Mouse (Mus musculus) macrophage (primary cell): ENCODE results near the gene Aurkb. TPM values are rescaled to one million over a fixed set of nuclear protein-coding genes. Genes with fewer than 3 reads are reported as not detected.
"Not testable (repeated sequence)": the region's sequence is repeated elsewhere in the genome, so short reads cannot be mapped to it uniquely, and the experiment has no call there.

Experiments
- H3K27ac ChIP-seq: fragments of 350-480 bp; formaldehyde crosslinking; 2 replicates; pipeline ENCODE4 v1.9.0; 2021
- H3K36me3 ChIP-seq: fragments of 350-480 bp; formaldehyde crosslinking; 2 replicates; pipeline ENCODE4 v1.9.0; 2021; ENCODE audit errors: inconsistent target
- H3K4me3 ChIP-seq: fragments of 350-480 bp; formaldehyde crosslinking; 2 replicates; pipeline ENCODE4 v1.9.0; 2021; ENCODE audit errors: inconsistent target
- H3K79me2 ChIP-seq: fragments of 350-480 bp; formaldehyde crosslinking; 2 replicates; pipeline ENCODE4 v1.9.0; 2021; ENCODE audit errors: inconsistent target
- WGBS: methylation state at CpG from one replicate; pipeline ENCODE4 v1.1.7; 2026; ENCODE audit warnings: inconsistent platforms; ENCODE audit not compliant: missing documents; 5-methylcytosine and 5-hydroxymethylcytosine counted together
- polyA plus RNA-seq: library from polyadenylated mRNA; stranded (reverse); fragments of 250-400 nt; gene quantifications from 3 replicates; pipeline ENCODE4 v1.2.4, GENCODE M21; 2018; ENCODE audit warnings: inconsistent platforms
- total RNA-seq, 78 experiments: library from RNA; depleted of rRNA; stranded (reverse); fragments of 250-400 nt; gene quantifications; 1 replicate in 9 of 78; 2 replicates in 24 of 78; 3 replicates in 43 of 78; 4 replicates in 2 of 78; pipeline ENCODE4 v1.2.4; 2018; ENCODE audit warnings: inconsistent platforms in 56 of 78

Gene Aurkb
- total RNA-seq (2018; cell fraction: chromatin; rRNA removed), result 10 to 100 TPM in 7 of 26 experiments, 1 to 10 TPM in 15, under 1 TPM in 2, not detected in 2; 0.53 to 31.9 (median 6.0) TPM
- 1 to 10 TPM; 1.8 to 7.3 (median 4.3) TPM for total RNA-seq (2018; cell fraction: cytosol; rRNA removed)
- 10 to 100 TPM in 3 of 26 experiments, 1 to 10 TPM in 21, under 1 TPM in 1, not detected in 1; 0.69 to 20.2 (median 3.6) TPM for total RNA-seq (2018; cell fraction: nucleus; rRNA removed)
- polyA plus RNA-seq, result 4.2 to 8.5 TPM (median 7.3 TPM) in 3 replicates

DNA sequence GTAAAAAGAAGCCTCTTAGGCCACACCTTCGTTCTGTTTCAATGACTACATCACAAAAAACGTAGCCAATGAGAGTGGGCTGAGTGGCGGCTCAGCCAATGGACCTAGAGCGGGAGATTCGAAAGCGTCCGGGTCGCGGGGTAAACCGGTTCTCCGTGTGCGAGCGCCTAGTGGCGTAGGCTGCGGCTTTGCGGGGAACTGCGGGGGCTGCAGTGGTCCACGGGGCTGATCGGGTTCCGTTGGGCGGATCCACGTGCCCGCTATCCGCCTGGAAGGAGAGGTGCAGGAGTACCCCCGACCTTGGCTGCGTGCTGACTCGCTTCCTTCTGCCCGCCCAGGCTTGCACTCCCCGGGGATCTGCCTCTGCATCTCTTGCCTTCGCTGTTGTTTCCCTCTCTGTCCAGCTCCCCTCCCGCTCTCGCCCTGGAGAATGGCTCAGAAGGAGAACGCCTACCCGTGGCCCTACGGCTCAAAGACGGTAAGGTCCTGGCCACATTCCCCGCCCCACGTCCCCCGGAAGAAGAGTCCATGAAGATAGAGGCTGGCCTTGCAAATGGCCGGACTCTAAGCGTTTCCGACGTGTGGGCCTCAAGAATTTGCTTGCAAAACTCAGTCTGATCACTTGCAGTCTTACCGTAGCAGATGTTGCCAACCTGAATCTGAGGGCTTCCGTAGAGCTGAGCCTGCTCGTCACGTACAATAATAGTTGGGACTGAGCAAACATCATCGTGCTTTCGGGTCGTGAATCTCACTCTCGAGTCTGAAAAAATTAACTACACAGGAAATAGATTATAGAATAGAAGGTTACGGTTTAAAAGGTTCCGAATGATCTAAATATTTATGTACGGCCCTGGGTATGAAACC is at the start of gene Aurkb:
Gene Aurkb, plus strand, starts transcription at position 117 of the 864 bp plus-strand sequence.
- peak within 1 kb of the TSS; percentile 79 for H3K4me3 ChIP-seq
- under 1% methylated on average over 54 of the region's 54 CpGs for WGBS
- peaks cover 48% of the 10 kb centered on the region for H3K79me2 ChIP-seq
- H3K36me3 ChIP-seq, result no peaks in the 10 kb centered on the region
- peak within 1 kb of the TSS; percentile 86 for H3K27ac ChIP-seq

DNA sequence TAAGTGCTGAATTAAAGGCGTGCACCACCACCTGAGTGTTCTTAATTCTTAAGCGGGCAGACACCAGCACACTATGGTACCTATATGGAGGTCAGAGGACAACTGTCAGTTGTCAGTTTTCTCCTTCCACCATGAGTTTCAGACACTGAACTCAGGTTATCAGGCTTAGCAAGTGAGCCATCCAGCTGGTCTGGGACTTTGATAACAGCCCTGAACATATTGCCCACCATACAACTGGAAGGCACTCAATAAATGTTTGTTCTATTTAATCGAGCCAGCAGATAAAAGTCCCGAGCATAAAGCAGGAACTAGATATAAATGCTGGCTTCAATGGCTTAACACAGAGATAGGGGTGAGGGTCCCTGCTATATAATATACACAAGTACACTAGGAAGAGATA is 48.4 kb upstream of the Aurkb start:
- Histone ChIP-seq H3K36me3 (peaks cover 48% of the 10 kb centered on the region; the same call in 1 of the 2 replicates), H3K79me2 (no peaks in the 10 kb centered on the region), H3K4me3 (no peak overlapping the region), H3K27ac (no peak overlapping the region)
- WGBS, result 95% methylated on average over 4 of the region's 4 CpGs

DNA sequence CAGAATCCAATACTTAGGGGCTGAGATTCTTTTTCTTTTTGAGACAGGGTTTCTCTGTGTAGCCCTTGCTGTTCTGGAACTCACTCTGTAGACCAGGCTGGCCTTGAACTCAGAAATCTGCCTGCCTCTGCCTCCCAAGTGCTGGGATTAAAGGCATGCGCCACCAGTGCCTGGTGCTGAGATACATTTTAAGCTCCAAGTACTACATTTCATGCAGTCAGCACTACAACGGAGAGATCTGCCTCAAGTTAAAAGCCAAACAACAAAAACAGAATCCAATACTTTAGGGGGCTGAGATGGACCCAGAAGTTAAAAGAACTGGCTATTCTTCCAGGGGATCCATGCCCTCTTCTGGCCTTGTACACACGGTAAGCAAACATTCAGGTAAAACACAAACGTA is 42.7 kb upstream of the Aurkb start:
- WGBS, result 93% methylated on average over 4 of the region's 4 CpGs
- Histone ChIP-seq H3K79me2 (peaks cover 24% of the 10 kb centered on the region), H3K36me3 (peaks cover 25% of the 10 kb centered on the region; the same call in 1 of the 2 replicates)

DNA sequence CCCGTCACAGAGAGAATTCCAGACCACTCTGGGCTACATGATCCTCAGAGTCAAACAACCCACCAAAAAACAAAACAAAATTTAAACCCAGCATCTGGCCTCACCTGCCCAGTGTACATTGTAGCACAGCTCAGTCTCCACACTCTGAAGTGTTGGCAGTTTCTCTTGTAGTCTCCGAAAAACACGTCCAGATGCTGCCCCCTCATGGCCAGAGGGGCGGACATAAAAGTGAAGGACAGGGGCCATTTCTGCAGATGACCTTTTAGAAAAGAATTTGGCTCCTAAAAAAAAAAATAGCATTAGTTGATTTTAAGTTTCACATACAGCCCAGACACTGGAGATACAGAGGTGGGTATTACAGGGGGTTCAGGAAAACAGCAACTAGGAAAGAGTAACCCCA is 41.9 kb upstream of the Aurkb start:
- Histone ChIP-seq H3K27ac (no peak overlapping the region), H3K4me3 (no peak overlapping the region), H3K36me3 (peaks cover 23% of the 10 kb centered on the region; the same call in 1 of the 2 replicates), H3K79me2 (peaks cover 28% of the 10 kb centered on the region)
- WGBS, result 70% methylated on average over 4 of the region's 4 CpGs

More for the DNA sequence above, 42.7 kb upstream of the Aurkb start:
- H3K4me3 ChIP-seq, H3K27ac ChIP-seq: not testable (repeated sequence)

DNA sequence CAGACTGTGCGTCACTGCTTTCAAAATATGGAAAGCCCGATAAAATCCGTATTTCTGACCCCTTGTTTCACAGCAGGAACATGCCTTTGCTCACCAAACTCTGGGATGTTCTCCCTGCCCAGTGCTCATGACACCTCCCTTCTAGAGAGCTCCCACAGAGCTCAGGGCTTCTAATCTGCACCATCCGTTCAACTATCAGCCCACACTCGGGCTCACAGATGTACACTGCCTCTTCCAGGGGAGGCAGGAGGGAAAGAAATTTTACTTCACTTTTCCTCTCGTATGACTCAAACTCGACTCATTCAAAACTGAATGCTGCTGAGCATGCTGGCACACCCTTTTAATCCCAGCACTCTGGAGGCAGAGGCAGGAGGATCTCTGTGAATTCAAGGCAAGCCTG is 40.3 kb upstream of the Aurkb start:
- no peak overlapping the region for H3K4me3 ChIP-seq
- WGBS, result 87% methylated on average over 7 of the region's 7 CpGs

DNA sequence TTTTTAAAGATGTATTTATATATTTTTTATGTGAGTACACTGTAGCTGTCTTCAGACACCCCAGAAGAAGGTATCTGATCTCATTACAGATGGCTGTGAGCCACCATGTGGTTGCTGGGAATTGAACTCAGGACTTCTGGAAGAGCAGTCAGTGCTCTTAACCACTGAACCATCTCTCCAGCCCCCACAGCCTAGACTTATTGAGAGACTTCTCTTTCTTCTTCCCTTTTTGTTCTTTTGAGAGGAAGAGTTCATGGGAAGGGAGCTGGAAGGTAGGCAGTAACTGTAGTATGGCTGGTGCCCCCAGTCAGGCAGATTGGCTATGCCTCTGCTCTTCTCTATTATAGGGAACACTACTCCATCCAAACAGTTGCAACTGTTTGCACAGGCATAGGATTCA is 38.9 kb upstream of the Aurkb start:
- H3K79me2 ChIP-seq, result peaks cover 40% of the 10 kb centered on the region
- H3K4me3 ChIP-seq, H3K27ac ChIP-seq, H3K36me3 ChIP-seq: not testable (repeated sequence)

More for the DNA sequence above, 40.3 kb upstream of the Aurkb start:
- Histone ChIP-seq H3K36me3 (peaks cover 15% of the 10 kb centered on the region; the same call in 1 of the 2 replicates), H3K27ac (no peak overlapping the region), H3K79me2 (peaks cover 28% of the 10 kb centered on the region)

DNA sequence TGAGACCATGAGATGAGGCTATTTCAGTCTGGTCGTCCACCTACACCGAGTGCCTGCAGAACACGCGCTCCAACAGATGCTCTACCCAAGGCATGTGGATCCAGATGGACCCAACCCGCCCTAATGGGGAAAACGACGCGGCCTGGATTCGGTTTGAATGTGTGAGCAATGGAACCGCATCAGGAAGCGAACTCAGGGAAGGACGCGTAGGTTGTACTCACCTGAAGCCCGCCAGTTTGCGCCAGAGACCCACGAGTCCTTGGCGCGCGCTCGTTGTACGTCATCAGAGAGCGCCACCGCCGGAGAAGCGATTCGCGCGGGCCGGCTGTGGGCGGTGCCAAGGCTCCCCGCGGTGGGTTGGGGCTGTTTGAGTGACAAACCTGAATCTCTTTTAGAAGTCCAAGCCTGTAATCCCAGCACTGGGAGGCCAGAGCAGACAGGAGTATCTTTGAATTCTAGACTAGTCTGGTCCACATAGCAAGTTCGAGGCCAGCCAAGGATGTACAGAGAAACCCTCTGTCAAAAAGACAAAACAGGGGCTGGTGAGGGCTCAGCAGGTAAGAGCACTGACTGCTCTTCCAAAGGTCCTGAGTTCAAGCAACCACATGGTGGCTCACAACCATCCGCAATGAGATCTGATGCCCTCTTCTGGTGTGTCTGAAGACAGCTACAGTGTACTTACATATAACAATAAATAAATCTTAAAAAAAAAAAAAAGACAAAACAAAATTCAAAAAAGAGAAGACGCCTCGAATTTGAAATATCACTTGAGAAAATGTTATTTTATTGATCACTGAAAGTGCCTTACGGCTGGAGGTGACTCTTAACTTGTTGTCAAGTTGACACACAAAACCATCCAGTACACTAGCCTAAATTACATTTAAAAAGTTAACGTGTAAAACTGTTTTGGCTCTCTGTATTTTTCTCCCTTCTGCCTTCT is 37.0 kb upstream of the Aurkb start, which contains the start of gene Pfas:
Gene Pfas, minus strand, starts transcription at position 279 of the 940 bp plus-strand sequence.
- H3K4me3 ChIP-seq, result peak within 1 kb of the TSS; percentile 85
- WGBS, result 10% methylated on average over 38 of the region's 38 CpGs
- H3K27ac ChIP-seq, result no peak within 1 kb of the TSS
- peaks cover 40% of the 10 kb centered on the region for H3K79me2 ChIP-seq
- no peaks in the 10 kb centered on the region for H3K36me3 ChIP-seq

DNA sequence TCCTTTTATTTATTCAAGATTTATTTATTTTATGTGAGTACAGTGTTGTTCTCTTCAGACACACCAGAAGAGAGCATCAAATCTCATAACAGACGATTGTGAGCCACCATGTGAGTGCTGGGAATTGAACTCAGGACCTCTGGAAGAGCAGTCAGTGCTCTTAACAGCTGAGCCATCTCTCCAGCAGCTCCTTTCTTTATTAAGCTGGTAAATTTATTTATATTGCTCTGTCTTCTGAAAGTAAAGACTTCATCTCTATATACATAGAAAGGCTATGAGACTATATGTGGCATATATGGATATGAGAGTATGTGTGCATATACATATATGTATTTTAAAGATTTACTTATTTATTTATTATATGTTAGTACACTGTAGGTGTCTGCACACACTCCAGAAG is 35.9 kb upstream of the Aurkb start:
- H3K79me2 ChIP-seq, result peaks cover 40% of the 10 kb centered on the region
- no peak overlapping the region for H3K27ac ChIP-seq
- no peaks in the 10 kb centered on the region for H3K36me3 ChIP-seq
- no peak overlapping the region for H3K4me3 ChIP-seq
- WGBS, result 88% methylated on average over 1 of the region's 1 CpGs

DNA sequence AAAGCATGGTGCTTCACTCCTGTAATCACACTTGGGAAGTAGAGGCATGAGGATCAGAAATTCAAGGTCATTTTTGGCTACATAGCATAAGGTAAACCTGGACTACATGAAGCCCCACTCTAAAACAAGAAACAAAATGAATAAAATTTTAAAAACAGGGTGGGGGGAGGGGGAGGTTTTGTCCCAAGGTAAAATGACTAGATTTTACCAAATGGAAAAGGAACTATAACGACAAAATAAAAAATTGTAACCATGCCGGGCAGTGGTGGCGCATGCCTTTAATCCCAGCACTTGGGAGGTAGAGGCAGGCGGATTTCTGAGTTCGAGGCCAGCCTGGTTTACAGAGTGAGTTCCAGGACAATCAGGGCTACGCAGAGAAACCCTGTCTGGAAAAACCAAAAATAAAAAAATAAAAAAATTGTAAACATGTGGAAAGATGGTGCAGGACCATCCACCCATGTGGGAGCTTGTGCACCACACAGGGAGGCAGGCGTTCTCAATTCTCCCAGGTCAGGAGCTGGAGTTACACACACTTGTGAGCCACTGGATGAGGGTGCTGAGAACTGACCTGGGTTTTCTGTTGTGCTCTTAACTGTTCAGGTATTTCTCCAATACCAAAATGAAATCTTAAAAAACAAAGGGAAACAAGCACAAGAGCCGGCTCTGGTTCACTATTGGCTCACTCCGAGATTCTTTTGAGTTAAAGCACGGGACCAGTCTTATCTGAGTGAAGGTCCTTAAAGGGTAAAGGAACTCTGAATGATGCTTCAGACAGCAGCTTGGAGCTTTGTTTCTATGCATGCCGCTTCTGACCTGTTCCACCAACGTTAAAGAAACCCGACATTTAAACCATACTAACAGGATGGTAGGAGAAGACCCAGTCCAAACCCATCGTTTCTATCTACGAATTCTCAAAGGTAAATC is 34.8 kb upstream of the Aurkb start:
- Histone ChIP-seq H3K36me3 (no peaks in the 10 kb centered on the region), H3K4me3 (no peak overlapping the region), H3K79me2 (peaks cover 37% of the 10 kb centered on the region), H3K27ac (no peak overlapping the region)
- 89% methylated on average over 15 of the region's 15 CpGs for WGBS

DNA sequence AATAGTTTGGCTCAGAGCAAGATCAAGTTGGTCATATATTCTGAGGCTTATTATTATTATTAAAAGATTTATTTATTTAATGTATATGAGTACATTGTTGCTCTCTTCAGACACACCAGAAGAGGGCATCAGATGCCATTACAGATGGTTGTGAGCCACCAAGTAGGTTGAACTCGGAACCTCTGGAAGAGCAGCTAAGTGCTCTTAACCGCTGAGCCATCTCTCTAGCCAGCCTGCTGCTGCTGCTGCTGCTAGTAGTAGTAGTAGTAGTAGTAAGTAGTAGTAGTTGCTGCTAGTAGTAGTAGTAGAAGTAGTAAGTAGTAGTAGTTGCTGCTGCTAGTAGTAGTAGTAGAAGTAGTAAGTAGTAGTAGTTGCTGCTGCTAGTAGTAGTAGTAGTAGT is 34.0 kb upstream of the Aurkb start:
- 43% methylated on average over 2 of the region's 2 CpGs for WGBS
- Histone ChIP-seq H3K79me2 (peaks cover 33% of the 10 kb centered on the region), H3K27ac (peak overlapping the region; percentile 57), H3K4me3 (peak overlapping the region; percentile 64)
- not testable (repeated sequence) for H3K36me3 ChIP-seq

DNA sequence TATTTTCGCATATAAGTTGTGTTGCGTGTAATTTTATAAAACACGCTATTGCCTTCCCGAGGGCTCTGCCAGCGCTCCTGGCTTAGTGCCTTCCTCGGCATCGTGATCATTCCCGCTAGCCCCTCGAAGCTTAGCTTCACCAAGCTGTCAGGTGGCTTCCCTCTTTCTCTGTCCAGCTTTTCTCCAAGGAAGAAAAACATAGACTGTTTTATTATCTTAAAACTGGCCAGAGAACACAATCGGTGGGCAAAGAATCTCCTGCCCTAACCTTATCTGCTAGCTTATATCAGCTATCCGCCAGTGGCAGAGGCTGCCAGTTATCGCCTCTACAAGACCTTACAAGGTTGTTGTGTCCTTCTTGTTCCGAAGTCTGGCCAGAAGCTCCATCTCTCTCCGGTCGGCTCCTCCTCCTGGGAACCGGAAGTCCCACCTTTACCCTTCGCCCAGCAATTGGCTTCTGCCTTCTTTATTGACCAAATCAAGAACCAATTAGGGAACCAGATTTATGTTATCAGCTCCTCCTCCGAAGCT is 33.3 kb upstream of the Aurkb start:
- Histone ChIP-seq H3K79me2 (peaks cover 33% of the 10 kb centered on the region), H3K27ac (peak overlapping the region; percentile 57), H3K36me3 (no peaks in the 10 kb centered on the region), H3K4me3 (peak overlapping the region; percentile 64)
- WGBS, result 2% methylated on average over 18 of the region's 18 CpGs

DNA sequence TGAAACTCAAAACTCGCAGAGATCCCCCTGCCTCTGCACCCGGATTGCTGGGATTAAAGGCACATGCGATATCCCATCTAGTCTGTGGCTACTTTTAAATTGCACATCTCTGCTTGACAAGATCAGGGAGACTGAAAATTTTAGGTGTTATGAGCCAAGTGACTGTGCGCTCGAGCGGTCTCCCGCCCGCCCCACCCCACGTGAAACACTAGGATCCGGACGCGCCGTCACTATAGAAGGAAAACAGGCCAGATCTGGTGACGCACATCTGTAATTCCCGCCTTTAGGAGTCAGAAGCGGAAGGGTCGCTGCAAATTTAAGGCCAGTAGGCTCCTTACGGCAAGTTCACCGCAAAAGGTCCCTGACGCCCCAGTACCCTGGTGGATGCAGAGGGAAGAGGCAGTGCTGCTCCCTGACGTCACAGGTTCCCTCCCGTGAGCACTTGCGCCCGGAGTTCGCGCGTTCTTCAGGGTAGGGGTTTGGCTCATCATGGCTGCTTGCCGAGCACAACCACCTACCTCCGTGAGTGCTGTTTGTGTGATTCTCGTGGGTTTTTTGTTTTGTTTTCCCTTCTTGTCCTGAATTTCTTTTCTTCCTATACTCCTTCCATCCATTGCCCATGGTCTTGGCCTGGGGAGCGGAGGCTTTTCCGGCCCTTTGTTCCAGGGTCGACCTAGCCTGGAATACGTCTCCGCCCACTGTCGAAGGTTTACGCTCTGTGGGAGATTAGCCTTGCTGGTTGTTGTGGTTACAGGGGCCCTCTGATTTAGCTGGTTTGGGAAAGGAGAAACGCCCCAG is 29.6 kb upstream of the Aurkb start, which contains the start of gene Ctc1:
Gene Ctc1, plus strand, starts transcription at position 268 of the 798 bp plus-strand sequence.
- Histone ChIP-seq H3K27ac (peak within 1 kb of the TSS; percentile 70), H3K79me2 (peaks cover 31% of the 10 kb centered on the region), H3K4me3 (peak within 1 kb of the TSS; percentile 84), H3K36me3 (no peaks in the 10 kb centered on the region)
- under 1% methylated on average over 36 of the region's 38 CpGs for WGBS
